Mouse (Mus musculus) gastrocnemius, adult 18-20 months (tissue): ENCODE data around the gene Stim2. TPM values are rescaled to one million over a fixed set of nuclear protein-coding genes. Genes with fewer than 3 reads are reported as not detected.

Experiments
- DNase-seq: peaks from one replicate; pipeline ENCODE4 v3.0.0; 2021; ENCODE audit warnings: low spot score
- total RNA-seq, 2 experiments: library from RNA; stranded (reverse); gene quantifications; 2 replicates each; pipeline ENCODE4 v1.2.3; 2021

The Stim2 gene
- total RNA-seq, 2 experiments from 2014 or later: 43.7 to 52.6 TPM

GRCm38 (mm10) chr5:53994576-53994975 lies 3.7 kb upstream of the Stim2 start:
- no peak for DNase-seq

- DNase-seq: peak; percentile 69
These were observed 3.0 kb upstream of the Stim2 start for GRCm38 (mm10) chr5:53995316-53995715.

GRCm38 (mm10) chr5:53996822-53997221 lies 1.5 kb upstream of the Stim2 start:
- no peak for DNase-seq

- peak; percentile 67 for DNase-seq
These were observed 603 bp downstream of the Stim2 start for GRCm38 (mm10) chr5:53998743-53999460.

DNA sequence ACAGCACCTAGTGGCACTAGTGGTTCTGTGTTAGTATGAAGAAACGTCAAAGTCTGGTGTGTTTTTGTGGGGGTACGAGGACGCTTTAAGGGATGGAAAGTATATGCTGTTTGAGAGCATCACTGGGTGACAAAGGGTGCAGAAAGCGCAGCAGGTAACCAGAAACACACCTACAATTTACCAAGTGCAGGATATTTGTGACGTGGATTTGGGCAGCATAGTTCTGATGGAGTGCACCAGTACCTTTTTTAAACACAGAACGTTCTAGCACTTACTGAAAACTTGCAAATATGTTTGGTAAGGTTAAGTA lies 1.1 kb downstream of the Stim2 start:
- DNase-seq: no peak

- no peak for DNase-seq
These were observed 1.5 kb downstream of the Stim2 start for GRCm38 (mm10) chr5:53999831-54000230.

DNA sequence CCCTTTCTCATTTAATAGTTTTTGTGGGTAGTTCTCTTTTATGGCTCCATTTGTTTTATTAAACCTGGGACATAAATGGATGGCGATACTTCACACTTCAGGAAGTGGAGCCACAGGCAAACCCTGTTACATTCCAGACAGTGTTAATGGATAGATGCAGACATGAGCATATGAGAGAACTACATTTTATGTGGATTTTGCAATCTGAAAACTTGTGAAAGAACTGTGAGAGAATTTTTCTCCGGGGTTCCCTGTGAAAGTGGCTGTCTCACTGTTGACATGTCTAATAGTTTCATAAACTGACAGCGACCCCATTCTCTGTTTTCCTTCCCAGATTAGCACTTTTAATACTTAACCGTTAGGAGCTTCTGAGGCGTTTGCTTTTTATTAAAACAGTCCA lies 2.7 kb downstream of the Stim2 start:
- DNase-seq: no peak

DNA sequence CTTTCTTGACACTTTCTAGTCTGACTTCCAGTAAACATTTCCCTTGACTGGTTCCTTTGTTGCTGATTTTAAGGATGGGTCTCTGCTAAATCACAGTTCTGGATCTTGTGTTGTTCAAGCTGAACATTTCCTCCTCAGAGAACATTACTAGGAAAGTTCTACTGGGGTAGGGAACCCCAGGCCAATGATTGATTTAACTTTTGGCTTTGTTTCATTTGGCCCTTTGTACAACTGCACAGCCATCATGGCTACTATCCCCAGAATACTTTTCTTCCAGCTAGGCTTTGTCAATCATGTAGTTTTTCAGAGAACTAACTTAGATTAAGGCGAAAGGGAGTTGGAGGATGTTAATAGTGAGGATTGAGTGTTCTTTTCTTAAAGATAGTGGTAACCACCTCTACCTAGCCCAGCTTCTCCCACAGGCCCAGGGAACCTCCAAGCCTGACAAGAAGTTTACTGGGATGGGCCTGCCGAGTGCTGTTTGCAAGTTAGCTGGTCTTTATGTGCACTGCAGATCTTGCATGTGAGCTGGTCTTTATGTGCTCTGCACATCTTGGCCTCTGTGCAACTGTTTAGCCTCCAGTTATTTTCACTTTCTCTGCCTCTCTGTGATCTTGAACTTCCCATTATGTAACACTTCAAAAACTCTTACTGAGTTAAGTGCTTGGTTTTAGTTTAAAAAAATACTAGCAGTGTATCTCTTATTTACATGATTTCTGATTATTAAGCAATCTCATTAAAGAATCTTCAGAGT lies 7.0 kb downstream of the Stim2 start:
- DNase-seq: no peak

- DNase-seq: no peak
These were observed 7.5 kb downstream of the Stim2 start for GRCm38 (mm10) chr5:54005865-54006225.

- DNase-seq: no peak
These were observed 8.5 kb downstream of the Stim2 start for GRCm38 (mm10) chr5:54006845-54007244.

DNA sequence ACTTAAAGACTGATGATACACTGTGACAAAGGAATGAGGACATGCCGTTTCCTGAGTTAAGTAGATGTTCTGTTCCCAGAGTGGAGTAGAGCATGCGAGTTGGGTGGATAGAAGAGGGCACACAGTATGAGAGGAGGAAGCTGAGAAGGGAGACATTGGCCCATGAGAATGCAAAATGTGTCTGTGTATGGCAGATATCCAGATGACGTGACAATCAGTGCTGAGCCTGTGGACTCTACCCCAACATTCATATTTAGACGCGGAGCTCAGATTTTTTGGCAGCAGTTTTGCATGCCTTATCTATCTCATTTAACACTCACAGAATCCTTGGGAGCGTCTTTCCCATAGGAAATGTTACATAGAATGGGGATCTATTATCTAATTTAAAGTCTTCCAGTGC lies 9.3 kb downstream of the Stim2 start:
- DNase-seq: no peak

- DNase-seq: no peak
These were observed 15.0 kb downstream of the Stim2 start for GRCm38 (mm10) chr5:54013271-54013670.

DNA sequence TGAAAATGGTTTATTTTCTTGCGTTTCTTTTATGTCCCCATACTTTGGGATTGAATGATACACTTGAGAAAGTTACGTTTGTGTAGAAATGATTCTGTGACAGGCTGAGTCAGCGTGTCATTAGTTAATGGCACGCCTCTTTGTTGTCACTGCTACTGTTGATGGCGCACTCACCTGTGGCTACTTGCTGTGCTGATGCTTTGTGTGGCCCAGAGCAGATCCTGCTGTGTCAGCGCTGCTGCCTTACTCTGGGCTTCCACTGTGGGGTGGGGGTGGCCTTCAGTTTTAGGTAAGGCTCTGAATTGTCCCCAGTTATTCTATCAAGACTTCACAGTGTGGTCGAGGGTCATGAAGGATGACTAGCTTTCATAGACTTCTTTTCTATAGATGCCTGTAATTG lies 18.8 kb downstream of the Stim2 start:
- no peak for DNase-seq

- no peak for DNase-seq
These were observed 20.6 kb downstream of the Stim2 start for GRCm38 (mm10) chr5:54018856-54019255.

- DNase-seq: no peak
These were observed 21.2 kb downstream of the Stim2 start for GRCm38 (mm10) chr5:54019546-54019945.

DNA sequence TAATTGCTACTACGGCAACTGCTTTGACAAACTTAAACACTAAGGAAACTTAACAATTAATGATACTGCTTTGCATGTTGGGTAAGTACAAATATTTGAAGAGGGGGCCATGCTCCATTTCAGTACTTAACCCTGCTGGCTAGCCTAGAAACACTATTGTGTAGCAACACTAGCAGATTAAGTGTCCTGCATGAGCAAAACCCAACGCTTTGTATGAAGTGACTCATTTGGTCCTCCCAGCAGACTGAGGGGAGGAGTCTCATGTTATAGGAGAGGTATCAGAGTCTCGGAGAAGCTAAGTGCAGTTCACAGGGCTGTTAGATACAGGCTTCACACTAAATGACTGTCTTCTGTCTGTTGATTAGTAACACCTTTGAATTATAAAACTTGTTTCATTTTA lies 26.3 kb downstream of the Stim2 start:
- DNase-seq: no peak

DNA sequence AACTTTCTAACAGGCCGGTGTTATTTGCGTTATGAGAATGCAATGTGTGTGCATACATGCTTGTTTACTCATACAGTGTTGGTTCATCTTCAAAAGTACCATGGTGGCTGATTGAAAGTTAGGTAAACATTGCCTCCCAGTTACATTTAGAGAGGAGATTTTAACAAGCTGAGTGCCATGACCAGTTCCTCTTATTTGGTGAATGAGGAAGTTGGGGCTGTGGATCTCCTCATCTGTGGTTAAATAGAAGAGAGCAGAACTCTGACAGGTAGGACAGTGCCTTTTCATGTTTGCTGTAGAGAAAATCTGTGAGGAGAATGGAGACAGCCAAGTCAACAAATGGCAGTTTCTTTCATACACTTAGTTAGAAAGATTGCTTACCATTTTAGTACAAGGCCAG lies 27.3 kb downstream of the Stim2 start:
- no peak for DNase-seq

GRCm38 (mm10) chr5:54033217-54033616 lies 34.9 kb downstream of the Stim2 start:
- no peak for DNase-seq

DNA sequence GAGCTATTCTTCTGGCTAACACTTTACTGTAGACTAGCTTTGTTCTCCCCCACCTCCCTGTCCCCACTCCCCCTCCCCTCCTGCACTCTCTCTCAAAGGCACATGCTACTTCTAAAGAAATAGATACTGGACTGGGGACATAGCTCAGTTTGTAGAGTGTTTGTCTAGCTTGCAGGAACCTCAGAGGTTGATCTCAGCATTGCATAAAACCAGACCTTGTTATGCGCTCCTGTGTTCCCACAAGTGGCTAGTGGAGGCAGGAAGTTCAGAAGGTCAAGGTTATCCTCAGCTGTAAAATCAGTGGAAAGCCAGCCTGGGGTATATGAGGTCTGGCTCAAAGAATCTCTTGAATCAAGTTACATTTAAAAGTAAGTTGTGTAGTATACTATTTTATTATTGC lies 36.4 kb downstream of the Stim2 start:
- no peak for DNase-seq

- no peak for DNase-seq
These were observed 40.3 kb downstream of the Stim2 start for GRCm38 (mm10) chr5:54038615-54039014.

GRCm38 (mm10) chr5:54040527-54040926 lies 42.2 kb downstream of the Stim2 start:
- no peak for DNase-seq

DNA sequence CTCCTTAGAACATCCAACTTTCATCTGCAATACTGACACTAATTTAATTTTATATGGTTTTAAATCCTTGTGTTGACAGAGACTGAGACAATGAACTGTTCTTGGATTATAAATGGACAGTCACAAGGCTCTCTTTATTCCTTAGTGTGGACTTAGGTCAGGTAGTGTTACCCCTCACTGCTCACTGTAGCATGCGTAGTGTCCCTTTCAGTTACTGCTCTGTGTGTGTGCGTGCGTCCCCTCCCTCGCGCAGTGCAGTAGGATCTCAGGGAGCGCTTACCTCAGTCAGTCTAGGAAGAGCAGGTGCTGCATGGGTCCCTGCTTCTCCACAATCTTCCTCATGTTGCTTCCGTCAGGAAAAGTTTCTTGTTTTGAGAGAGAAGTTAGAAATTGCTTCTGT lies 43.7 kb downstream of the Stim2 start:
- DNase-seq: no peak

- DNase-seq: no peak
These were observed 47.2 kb downstream of the Stim2 start for GRCm38 (mm10) chr5:54045523-54045922.
